Mouse (Mus musculus): Measurements from ENCODE around the gene Coa5.

Coa5 gene

GRCm38 (mm10) chr1:37429366-37430296 lies at the start of gene Coa5, which contains the start of gene Unc50:
TSS of gene Coa5 (minus strand) at chr1:37430103.
TSS of gene Unc50 (plus strand) at chr1:37430139.
- DNase-seq: peak; percentile 95 to 97

- DNase-seq: peak; percentile 57 to 72
Measured at GRCm38 (mm10) chr1:37479074-37479473, 49.2 kb upstream of the Coa5 start.

GRCm38 (mm10) chr1:37478416-37478815 lies 48.5 kb upstream of the Coa5 start:
- DNase-seq: peak in 1 of 2 experiments; percentile 30

GRCm38 (mm10) chr1:37477928-37478327 lies 48.0 kb upstream of the Coa5 start:
- DNase-seq: no peak

GRCm38 (mm10) chr1:37477250-37477649 lies 47.3 kb upstream of the Coa5 start:
- no peak for DNase-seq

- DNase-seq: no peak
Measured at GRCm38 (mm10) chr1:37475312-37475711, 45.4 kb upstream of the Coa5 start.

GRCm38 (mm10) chr1:37474634-37475190 lies 44.8 kb upstream of the Coa5 start:
- no peak for DNase-seq

GRCm38 (mm10) chr1:37474046-37474445 lies 44.1 kb upstream of the Coa5 start:
- peak in 1 of 2 experiments; percentile 31 for DNase-seq

GRCm38 (mm10) chr1:37473251-37473650 lies 43.3 kb upstream of the Coa5 start:
- no peak for DNase-seq

GRCm38 (mm10) chr1:37471179-37472148 lies 41.6 kb upstream of the Coa5 start:
- DNase-seq: no peak

- no peak for DNase-seq
Measured at GRCm38 (mm10) chr1:37469007-37469406, 39.1 kb upstream of the Coa5 start.

GRCm38 (mm10) chr1:37467806-37468205 lies 37.9 kb upstream of the Coa5 start:
- no peak for DNase-seq

- no peak for DNase-seq
Measured at GRCm38 (mm10) chr1:37466322-37466995, 36.6 kb upstream of the Coa5 start.

- no peak for DNase-seq
Measured at GRCm38 (mm10) chr1:37464878-37465452, 35.1 kb upstream of the Coa5 start.

GRCm38 (mm10) chr1:37457546-37457945 lies 27.6 kb upstream of the Coa5 start:
- DNase-seq: no peak

- no peak for DNase-seq
Measured at GRCm38 (mm10) chr1:37451270-37451669, 21.4 kb upstream of the Coa5 start.

GRCm38 (mm10) chr1:37448361-37449095 lies 18.6 kb upstream of the Coa5 start:
- peak in 1 of 2 experiments; percentile 59 for DNase-seq

GRCm38 (mm10) chr1:37442848-37443835 lies 13.2 kb upstream of the Coa5 start:
- DNase-seq: no peak

GRCm38 (mm10) chr1:37436419-37436818 lies 6.5 kb upstream of the Coa5 start:
- peak in 1 of 2 experiments; percentile 13 for DNase-seq
